Mouse (Mus musculus) hindbrain, embryonic 13.5 days (tissue): ENCODE measurements around the gene Eif3j1. TPM values are rescaled to one million over a fixed set of nuclear protein-coding genes. Genes with fewer than 3 reads are reported as not detected.
A peak's percentile ranks its signal among the peaks of the same experiment; 100 is the strongest.
"Not testable (repeated sequence)": the region's sequence is repeated elsewhere in the genome, so short reads cannot be mapped to it uniquely, and the experiment has no call there.

Experiments used
- ATAC-seq: fragments of 200-750 bp; cut with Nextera tagmentation; 2 replicates; pipeline ENCODE4 v1.8.0; 2017; ENCODE audit warnings: moderate TSS enrichment; ENCODE audit not compliant: low FRiP score
- H3K27ac ChIP-seq: fragments of 300-500 bp; sonication (generic); 2 replicates; pipeline ENCODE4 v1.5.1; 2015; ENCODE audit warnings: inconsistent platforms, mild to moderate bottlenecking, moderate library complexity
- H3K27me3 ChIP-seq: fragments of 300-500 bp; sonication (generic); 2 replicates; pipeline ENCODE4 v1.6.1; 2015; ENCODE audit warnings: mild to moderate bottlenecking, inconsistent platforms
- H3K36me3 ChIP-seq: fragments of 300-500 bp; sonication (generic); 2 replicates; pipeline ENCODE4 v1.6.1; 2015; ENCODE audit warnings: mild to moderate bottlenecking, inconsistent platforms
- H3K4me1 ChIP-seq: fragments of 300-500 bp; sonication (generic); replicated peaks from 2 replicates; pipeline ENCODE4 v1.6.1; 2015; ENCODE audit warnings: inconsistent platforms
- H3K4me2 ChIP-seq: fragments of 300-500 bp; sonication (generic); 2 replicates; pipeline ENCODE4 v1.6.1; 2015; ENCODE audit warnings: inconsistent platforms, mild to moderate bottlenecking, moderate library complexity
- H3K4me3 ChIP-seq: fragments of 300-500 bp; sonication (generic); 2 replicates; pipeline ENCODE4 v1.5.1; 2015; ENCODE audit warnings: mild to moderate bottlenecking, inconsistent platforms
- H3K9ac ChIP-seq: fragments of 300-500 bp; sonication (generic); 2 replicates; pipeline ENCODE4 v1.6.1; 2015; ENCODE audit warnings: mild to moderate bottlenecking, inconsistent platforms
- H3K9me3 ChIP-seq: fragments of 300-500 bp; sonication (generic); 2 replicates; pipeline ENCODE4 v1.6.1; 2016; ENCODE audit warnings: inconsistent platforms
- WGBS: fragments of 180-500 bp; shearing (Covaris S2); methylation state at CpG from one replicate; pipeline ENCODE4 v1.1.7; 2015; 5-methylcytosine and 5-hydroxymethylcytosine counted together
- polyA plus RNA-seq: library from polyadenylated mRNA; unstranded; fragments of >200 nt; fragmentation: Nextera tagmentation; extraction: Ambion mirVana; gene quantifications from 2 replicates; pipeline ENCODE4 v1.2.1, GENCODE M21; 2015

Gene Eif3j1
- 10.9 and 11.5 TPM in 2 replicates for polyA plus RNA-seq

DNA sequence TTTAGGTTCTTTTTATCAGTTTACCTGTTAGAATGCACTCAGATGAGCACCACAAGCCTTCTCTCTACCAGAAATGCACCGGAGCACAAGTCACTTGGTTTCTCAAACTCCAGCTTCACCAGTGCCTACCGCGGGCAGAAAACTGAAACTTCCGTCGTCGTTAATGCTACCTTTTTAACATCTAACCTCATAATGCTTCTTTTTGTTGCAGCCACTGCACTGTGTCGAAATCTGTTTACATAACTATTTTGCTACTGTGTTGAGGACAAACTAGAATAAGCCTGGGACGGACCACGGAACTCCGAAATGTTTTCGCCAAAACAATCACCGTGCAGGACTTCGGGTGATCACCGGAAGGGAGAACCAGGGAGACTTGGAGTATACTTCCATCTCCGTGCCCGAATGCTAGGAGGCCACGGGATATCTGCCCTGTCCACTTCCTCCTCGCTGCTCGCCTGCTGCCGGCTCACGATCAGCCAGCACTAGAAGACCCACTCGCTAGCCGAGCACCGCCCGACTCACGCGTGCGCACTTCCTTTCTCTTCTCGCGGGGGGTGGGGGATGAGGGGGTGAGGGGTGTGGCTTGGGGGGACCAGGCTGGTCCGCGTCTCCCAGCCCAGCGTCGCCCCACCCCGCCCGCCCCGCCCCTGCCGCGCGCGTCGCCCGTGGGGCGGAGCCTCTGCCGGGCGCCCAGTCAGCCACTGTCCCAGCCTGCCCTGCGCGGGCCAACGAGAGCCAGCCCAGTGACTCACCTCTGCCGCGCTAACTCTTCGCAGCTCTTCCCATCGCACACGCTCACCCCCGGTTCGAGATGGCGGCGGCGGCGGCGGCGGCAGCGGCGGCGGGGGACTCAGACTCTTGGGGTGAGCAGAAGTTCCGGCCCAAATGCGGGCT lies at the start of gene Eif3j1:
TSS of gene Eif3j1 (plus strand) at position 685 of the 894 bp plus-strand sequence.
- H3K4me2 ChIP-seq: peak within 1 kb of the TSS; percentile 82

GRCm38 (mm10) chr2:121995738-121996137 lies 32.6 kb upstream of the Eif3j1 start:
- no peaks in the 10 kb centered on the region for H3K9me3 ChIP-seq

More for the DNA sequence above, at the start of gene Eif3j1:
- H3K27me3 ChIP-seq: no peaks in the 10 kb centered on the region
- H3K9me3 ChIP-seq: no peaks in the 10 kb centered on the region
- 0 out of 2 replicates have a peak, but pooled peaks cover 1% of the 10 kb centered on the region for H3K36me3 ChIP-seq
- peaks cover 23% of the 10 kb centered on the region for H3K4me1 ChIP-seq
- ATAC-seq: peak; percentile 99
- under 1% methylated on average over 62 of the region's 67 CpGs for WGBS
- H3K9ac ChIP-seq: peak within 1 kb of the TSS; percentile 92
- peak within 1 kb of the TSS; percentile 90 for H3K27ac ChIP-seq
- H3K4me3 ChIP-seq: peak within 1 kb of the TSS; percentile 96

GRCm38 (mm10) chr2:122008832-122009231 lies 19.5 kb upstream of the Eif3j1 start:
- no peak overlapping the region for H3K4me3 ChIP-seq
- ATAC-seq: no peak
- H3K36me3 ChIP-seq: peaks cover 32% of the 10 kb centered on the region
- H3K27me3 ChIP-seq: no peaks in the 10 kb centered on the region
- 96% methylated on average over 3 of the region's 3 CpGs for WGBS
- no peak overlapping the region for H3K9ac ChIP-seq
- no peak overlapping the region for H3K4me2 ChIP-seq
- H3K4me1 ChIP-seq: no peaks in the 10 kb centered on the region
- H3K27ac ChIP-seq: no peak overlapping the region
- no peaks in the 10 kb centered on the region for H3K9me3 ChIP-seq

More at GRCm38 (mm10) chr2:121995738-121996137, 32.6 kb upstream of the Eif3j1 start:
- Histone ChIP-seq H3K4me2 (no peak overlapping the region), H3K4me3 (no peak overlapping the region), H3K36me3 (peaks cover 31% of the 10 kb centered on the region), H3K27me3 (no peaks in the 10 kb centered on the region), H3K27ac (no peak overlapping the region), H3K9ac (no peak overlapping the region), H3K4me1 (no peaks in the 10 kb centered on the region)
- WGBS: 96% methylated on average over 1 of the region's 1 CpGs
- no peak for ATAC-seq

GRCm38 (mm10) chr2:122011441-122011840 lies 16.9 kb upstream of the Eif3j1 start:
- no peak overlapping the region for H3K27ac ChIP-seq
- ATAC-seq: no peak
- H3K4me1 ChIP-seq: no peaks in the 10 kb centered on the region
- no peak overlapping the region for H3K9ac ChIP-seq
- H3K36me3 ChIP-seq: peaks cover 22% of the 10 kb centered on the region
- H3K9me3 ChIP-seq: no peaks in the 10 kb centered on the region
- no peak overlapping the region for H3K4me2 ChIP-seq
- 89% methylated on average over 7 of the region's 7 CpGs for WGBS
- no peak overlapping the region for H3K4me3 ChIP-seq
- H3K27me3 ChIP-seq: no peaks in the 10 kb centered on the region

- no peaks in the 10 kb centered on the region for H3K4me1 ChIP-seq
- no peak overlapping the region for H3K4me2 ChIP-seq
- no peaks in the 10 kb centered on the region for H3K9me3 ChIP-seq
- H3K9ac ChIP-seq: no peak overlapping the region
- no peak for ATAC-seq
- H3K27me3 ChIP-seq: no peaks in the 10 kb centered on the region
- no peak overlapping the region for H3K27ac ChIP-seq
- H3K4me3 ChIP-seq: no peak overlapping the region
- no peaks in the 10 kb centered on the region for H3K36me3 ChIP-seq
- WGBS: 85% methylated on average over 1 of the region's 1 CpGs
Measured at GRCm38 (mm10) chr2:122018705-122019104, 9.6 kb upstream of the Eif3j1 start.

DNA sequence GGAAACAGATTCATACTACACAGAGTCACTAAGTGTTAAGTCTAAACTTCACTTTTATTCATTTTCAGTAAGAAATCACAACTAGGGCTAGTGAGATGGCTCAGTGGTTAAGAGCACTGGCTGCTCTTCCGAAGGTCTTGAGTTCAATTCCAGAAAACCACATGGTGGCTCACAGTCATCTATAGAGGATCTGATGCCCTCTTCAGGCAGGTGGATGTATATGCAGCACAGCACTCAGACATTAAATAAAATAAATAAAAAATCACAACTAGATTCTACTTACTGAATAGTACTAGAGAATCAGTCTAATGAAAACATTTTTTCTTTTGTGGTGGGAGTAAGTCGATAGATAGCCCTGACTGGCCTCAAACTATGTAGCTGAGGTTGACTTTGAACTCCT lies 6.1 kb upstream of the Eif3j1 start:
- H3K4me2 ChIP-seq: no peak overlapping the region
- no peaks in the 10 kb centered on the region for H3K9me3 ChIP-seq
- 88% methylated on average over 2 of the region's 2 CpGs for WGBS
- no peaks in the 10 kb centered on the region for H3K27me3 ChIP-seq
- H3K4me3 ChIP-seq: no peak overlapping the region
- no peak overlapping the region for H3K9ac ChIP-seq
- H3K36me3 ChIP-seq: no peaks in the 10 kb centered on the region
- H3K4me1 ChIP-seq: 0 out of 2 replicates have a peak, but pooled peaks cover 1% of the 10 kb centered on the region
- ATAC-seq: no peak
- no peak overlapping the region for H3K27ac ChIP-seq

GRCm38 (mm10) chr2:122027091-122027490 lies 1.3 kb upstream of the Eif3j1 start:
- H3K4me3 ChIP-seq, H3K9me3 ChIP-seq, ATAC-seq, H3K27me3 ChIP-seq, H3K36me3 ChIP-seq, H3K27ac ChIP-seq, H3K4me2 ChIP-seq, H3K9ac ChIP-seq: not testable (repeated sequence)
- peaks cover 23% of the 10 kb centered on the region for H3K4me1 ChIP-seq
- WGBS: 95% methylated on average over 10 of the region's 10 CpGs

DNA sequence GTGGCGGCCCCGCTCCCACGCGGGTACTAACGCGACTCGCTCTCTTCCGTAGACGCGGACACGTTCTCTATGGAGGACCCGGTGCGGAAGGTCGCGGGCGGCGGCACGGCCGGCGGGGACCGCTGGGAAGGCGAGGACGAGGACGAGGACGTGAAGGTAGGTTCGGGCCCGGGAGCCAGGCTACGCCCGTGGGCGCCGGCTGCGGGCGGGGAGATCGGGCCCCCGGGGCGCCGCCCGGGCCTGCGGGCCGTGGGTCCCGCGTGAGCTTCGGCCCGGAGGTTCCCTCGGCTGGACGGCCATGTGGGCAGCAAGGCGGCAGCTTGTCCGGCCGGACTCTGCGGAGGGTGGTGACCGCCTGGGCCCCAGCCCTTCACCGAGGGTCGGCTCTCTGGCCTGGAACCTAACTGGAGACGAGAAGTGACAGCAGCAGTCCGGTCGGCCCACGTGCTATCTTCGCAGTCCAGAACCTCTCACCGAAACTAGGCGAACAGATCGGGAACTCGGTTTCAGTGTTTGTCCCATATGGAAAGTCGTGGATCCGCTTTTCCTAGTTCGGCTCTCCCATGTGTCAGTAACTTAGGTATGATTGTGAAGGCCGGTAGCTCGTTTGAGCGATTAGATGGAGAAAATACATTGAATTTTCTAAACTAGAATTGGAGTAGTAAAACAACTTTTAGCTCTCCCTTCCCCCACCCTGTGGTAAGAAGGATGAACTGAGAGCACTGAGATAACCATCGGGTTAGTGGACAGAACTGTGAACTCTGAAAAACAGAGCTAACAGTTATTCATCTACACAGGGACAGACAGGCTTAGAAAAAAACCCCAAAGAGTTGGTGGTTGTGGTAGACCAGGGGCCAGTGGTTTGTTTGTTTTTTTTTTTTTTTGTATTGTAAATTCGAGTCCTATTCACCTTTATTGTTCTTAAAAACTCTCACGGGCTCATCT lies 682 bp downstream of the Eif3j1 start:
- 2% methylated on average over 67 of the region's 71 CpGs for WGBS
- Histone ChIP-seq H3K9me3 (no peaks in the 10 kb centered on the region), H3K4me2 (peak overlapping the region; percentile 82), H3K27ac (peak overlapping the region; percentile 90), H3K36me3 (0 out of 2 replicates have a peak, but pooled peaks cover 3% of the 10 kb centered on the region), H3K4me3 (peak overlapping the region; percentile 96), H3K27me3 (no peaks in the 10 kb centered on the region), H3K9ac (peak overlapping the region; percentile 92), H3K4me1 (peaks cover 23% of the 10 kb centered on the region)
- ATAC-seq: peak; percentile 81

DNA sequence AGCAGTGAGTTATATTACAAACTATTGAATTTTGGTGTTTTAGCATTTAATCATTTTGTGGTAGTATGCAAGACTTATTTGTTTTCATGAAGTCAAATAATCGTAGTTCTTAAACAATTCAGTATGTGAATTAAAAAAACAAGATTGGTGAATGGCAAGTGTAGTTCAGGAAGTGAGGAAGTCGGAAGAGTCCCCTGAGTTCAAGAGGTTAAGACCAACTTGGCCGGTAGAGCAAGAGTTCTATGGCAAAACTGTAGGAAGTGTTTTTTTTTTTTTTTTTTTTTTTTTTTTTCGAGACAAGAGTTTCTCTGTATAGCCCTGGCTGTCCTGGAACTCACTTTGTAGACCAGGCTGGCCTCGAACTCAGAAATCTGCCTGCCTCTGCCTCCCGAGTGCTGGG lies 3.6 kb downstream of the Eif3j1 start:
- H3K27ac ChIP-seq: no peak overlapping the region
- no peak for ATAC-seq
- peaks cover 23% of the 10 kb centered on the region for H3K4me1 ChIP-seq
- WGBS: 93% methylated on average over 5 of the region's 6 CpGs
- H3K9me3 ChIP-seq: no peaks in the 10 kb centered on the region
- no peaks in the 10 kb centered on the region for H3K27me3 ChIP-seq
- H3K4me2 ChIP-seq: no peak overlapping the region
- 0 out of 2 replicates have a peak, but pooled peaks cover 6% of the 10 kb centered on the region for H3K36me3 ChIP-seq
- no peak overlapping the region for H3K9ac ChIP-seq
- H3K4me3 ChIP-seq: no peak overlapping the region

GRCm38 (mm10) chr2:122036064-122036463 lies 7.7 kb downstream of the Eif3j1 start:
- no peak for ATAC-seq
- Histone ChIP-seq H3K4me2 (no peak overlapping the region), H3K4me3 (no peak overlapping the region), H3K27ac (no peak overlapping the region), H3K27me3 (no peaks in the 10 kb centered on the region), H3K4me1 (no peaks in the 10 kb centered on the region), H3K9ac (no peak overlapping the region), H3K36me3 (peaks cover 11% of the 10 kb centered on the region; the same call in 1 of the 2 replicates), H3K9me3 (no peaks in the 10 kb centered on the region)
- 91% methylated on average over 3 of the region's 3 CpGs for whole genome bisulfite sequencing

GRCm38 (mm10) chr2:122043926-122044325 lies 15.6 kb downstream of the Eif3j1 start:
- H3K4me2 ChIP-seq: no peak overlapping the region
- no peak for ATAC-seq
- H3K27me3 ChIP-seq: no peaks in the 10 kb centered on the region
- no peak overlapping the region for H3K4me3 ChIP-seq
- H3K36me3 ChIP-seq: peaks cover 25% of the 10 kb centered on the region
- H3K9ac ChIP-seq: no peak overlapping the region
- no peak overlapping the region for H3K27ac ChIP-seq
- no peaks in the 10 kb centered on the region for H3K9me3 ChIP-seq
- no peaks in the 10 kb centered on the region for H3K4me1 ChIP-seq
